Mouse (Mus musculus): ENCODE results near the gene Fxyd5. TPM values are rescaled to one million over a fixed set of nuclear protein-coding genes. Genes with fewer than 3 reads are reported as not detected.

Fxyd5 gene
- total RNA-seq, 2 experiments from 2014 or later: 28.8 to 29.2 TPM

DNA sequence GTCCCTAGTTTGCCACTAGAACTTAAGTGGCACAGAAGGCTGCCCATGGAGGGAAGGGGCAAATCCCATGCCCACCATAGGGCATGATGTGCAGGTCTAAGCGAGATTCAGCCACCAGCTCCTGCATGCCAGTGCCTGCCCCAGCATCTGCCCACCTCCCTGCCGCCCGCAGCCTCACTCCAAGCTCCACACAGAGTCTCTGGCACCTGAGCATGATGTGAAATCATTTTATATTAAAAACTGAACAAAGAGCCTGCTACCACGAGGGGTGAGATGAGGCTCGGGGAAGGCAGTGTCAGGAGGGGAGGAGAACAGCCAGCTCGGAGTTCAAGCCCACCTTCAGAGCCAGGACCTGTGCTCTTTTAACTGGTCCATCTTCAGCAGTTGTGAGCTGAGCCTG, 28.0 kb upstream of the Fxyd5 start:
- no peak for DNase-seq
- intact Hi-C loops (cut with DNase I): loop anchor here (10.0 kb wide), 1 partner anchor 196 kb away; no protein-coding TSS in a partner anchor

DNA sequence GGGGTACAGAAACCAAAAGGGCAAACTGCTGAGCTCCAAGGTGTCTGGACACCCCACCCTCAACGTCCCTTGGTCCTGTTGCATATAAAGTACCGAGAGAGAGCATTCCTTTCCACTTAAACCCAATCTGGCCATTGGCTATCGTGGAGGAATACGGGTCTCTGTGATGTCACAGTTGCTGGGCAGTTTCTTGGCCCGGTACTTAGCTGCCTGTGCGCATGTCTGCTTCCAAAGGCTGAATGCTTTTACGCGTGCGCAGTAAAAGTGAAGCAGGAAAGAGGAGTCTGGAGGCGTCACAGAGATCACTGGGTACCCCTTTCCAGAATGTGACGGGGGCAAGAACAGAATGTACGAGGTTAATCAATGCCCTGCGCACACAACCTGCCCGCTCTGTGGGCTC, 27.2 kb upstream of the Fxyd5 start:
- DNase-seq: no peak
- intact Hi-C loops (cut with DNase I): no loop called here

DNA sequence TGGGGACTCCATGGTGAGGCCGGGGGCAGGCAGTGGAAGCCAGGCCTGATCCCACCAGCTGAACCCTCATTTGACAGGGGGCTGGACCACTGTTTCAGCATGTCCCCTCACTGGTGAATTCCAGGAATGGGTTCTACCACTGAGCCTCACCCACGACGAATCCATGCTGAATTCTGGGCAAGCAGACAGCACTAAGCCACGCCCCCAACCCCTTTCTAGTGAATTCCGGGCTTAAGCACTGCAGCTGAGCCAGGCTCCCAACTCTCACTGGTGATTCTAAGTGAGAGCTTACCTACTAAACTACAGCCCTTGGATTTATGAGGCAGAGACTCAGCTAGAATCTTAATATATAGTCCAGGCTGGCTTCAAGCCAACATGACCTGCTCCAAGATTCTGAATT, 25.6 kb upstream of the Fxyd5 start:
- no peak for DNase-seq
- intact Hi-C loops (cut with DNase I): no loop called here

DNA sequence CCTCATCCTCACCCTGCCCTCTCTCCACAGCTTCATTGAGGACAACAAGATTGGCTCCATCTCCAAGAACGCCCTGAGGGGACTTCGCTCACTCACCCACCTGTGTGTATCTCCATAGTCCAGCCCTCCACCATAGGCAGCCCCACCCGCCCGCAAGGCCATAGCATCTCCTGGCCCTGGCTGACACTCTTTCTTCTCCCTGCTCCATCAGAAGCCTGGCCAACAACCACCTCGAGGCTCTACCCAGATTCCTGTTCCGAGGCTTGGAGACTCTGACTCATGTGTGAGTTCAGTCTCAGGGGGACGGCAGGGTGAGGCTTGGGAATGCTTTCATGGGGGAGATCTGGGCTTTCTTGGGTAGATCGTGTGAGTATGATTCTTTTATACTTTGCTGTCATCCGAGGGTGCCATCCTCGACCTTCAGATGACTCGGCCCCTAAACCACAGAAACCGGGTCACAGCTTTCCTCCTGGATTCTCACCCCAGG, 20.8 kb upstream of the Fxyd5 start:
- intact Hi-C loops (cut with DNase I): no loop called here
- DNase-seq: no peak

DNA sequence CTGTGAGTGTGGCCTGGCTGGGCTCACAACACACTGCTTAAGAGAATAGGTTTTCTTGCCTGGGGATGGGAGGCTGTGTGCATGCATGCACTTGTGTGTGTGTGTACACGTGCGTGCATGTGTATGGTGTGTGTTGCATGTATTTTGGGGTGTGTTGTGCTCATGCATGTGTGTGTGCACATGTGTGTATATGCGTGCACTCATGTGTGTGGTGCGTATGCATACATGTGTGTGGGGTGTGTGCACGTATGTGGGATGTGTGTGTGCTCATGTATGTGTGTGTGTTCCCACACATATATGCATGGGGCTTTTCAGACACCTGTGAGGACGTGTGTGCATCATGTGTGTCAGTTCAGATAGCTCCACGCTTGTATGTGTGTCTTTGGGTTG, 18.3 kb upstream of the Fxyd5 start:
- intact Hi-C loops (cut with DNase I): no loop called here
- DNase-seq: no peak

DNA sequence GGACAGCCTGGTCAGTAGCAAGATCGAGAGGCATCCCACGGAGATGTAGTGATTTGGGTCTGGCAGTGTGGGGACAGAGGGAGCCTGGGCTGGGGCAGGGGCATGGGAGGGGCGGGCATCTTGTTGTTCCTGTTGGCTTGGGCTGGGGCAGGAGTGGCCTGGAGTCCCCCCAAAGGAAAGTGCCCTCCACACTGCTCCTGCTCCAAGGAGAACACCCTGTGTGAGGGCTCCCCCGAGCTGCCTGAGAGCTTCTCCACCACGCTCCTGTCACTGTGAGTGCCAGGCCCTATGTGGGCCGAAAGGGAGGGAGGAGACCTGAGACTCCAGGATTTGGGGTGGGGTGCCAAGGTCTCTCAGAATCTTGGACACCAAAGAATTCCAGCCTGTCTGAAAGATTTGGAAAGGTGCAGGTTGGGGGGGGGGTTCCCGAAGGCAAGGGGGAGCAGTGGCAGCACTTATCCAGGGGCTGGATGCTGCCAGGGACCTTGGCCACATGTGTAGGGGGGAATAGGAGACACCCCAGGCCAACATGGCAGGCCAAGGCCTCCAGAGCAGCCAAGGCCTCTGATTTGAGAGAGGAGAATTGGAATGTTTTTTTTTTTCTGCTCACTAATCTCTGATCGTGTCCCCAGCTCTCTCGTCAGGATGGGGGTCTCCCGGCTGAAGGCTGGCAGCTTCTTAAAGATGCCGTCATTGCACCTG, 17.8 kb upstream of the Fxyd5 start:
- intact Hi-C loops (cut with DNase I): loop anchor here (1.0 to 5.0 kb wide), 3 partner anchors 18 to 112 kb away; no protein-coding TSS in a partner anchor
- DNase-seq: no peak

DNA sequence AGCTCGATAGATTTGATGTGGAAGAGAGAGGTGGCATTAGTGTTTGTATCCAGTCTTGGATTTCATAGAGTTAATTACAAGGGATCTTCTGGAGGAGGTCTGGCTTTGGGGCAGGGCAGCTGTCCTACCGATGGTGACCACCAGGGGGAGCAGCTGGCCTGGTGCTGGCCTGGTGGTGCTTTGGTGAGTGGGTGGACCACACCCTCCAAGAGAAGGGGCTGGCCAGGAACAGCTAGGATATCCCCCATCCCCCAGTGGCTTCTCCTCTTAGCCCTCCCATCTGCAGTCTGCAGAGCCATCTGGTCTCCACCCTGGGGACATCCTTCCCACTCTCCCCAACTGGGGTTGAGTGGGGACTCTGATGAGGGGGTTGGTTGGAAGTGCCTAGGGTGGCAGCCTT, 16.8 kb upstream of the Fxyd5 start, which contains the start of gene Lgi4:
Gene Lgi4, plus strand, starts transcription at position 235 of the 400 bp plus-strand sequence.
- peak; percentile 92 to 96 for DNase-seq
- intact Hi-C loops (cut with DNase I): loop anchor here (1.0 to 5.0 kb wide), 3 partner anchors 19 to 113 kb away; no protein-coding TSS in a partner anchor

DNA sequence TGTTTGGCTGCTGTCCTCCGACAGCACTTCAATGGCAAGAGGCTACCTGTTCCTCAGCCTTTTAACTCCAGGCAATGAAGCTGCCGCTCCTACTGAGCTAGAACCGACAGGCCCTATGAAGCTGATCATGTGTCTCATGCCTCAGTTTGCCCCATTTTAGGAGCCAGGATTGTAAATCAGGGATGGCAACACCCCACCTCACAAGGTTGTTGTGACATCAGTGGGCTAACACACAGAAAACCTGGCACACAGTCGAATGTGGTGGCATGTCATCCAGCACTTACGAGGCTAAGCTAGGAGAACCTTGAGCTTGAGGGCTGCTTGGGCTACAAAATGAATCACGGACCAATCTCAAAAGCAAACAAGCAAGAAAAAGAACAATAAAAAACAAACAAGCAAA, 15.9 kb upstream of the Fxyd5 start:
- intact Hi-C loops (cut with DNase I): loop anchor here (5.0 kb wide), 1 partner anchor 114 kb away; no protein-coding TSS in a partner anchor
- DNase-seq: no peak

DNA sequence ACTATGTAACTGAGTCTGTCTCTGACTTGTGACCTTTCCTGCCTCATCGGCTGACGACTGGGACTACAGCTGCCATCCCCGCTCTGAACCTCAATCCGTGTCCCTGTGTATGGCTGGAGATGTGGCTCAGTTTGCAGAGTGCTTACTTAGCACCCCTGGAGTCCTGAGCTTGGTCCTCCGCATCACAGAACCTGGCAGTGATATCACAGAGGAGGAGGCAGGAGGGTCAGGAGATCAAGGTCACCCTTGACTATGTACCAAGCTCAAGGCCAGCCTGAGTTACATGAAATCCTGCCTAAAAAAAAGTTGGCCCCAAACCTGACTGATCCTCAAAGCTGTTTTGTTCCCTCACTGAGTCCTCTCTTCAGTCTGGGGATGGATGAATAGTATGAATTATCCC, 15.4 kb upstream of the Fxyd5 start:
- intact Hi-C loops (cut with DNase I): loop anchor here (5.0 kb wide), 1 partner anchor 115 kb away; no protein-coding TSS in a partner anchor

DNA sequence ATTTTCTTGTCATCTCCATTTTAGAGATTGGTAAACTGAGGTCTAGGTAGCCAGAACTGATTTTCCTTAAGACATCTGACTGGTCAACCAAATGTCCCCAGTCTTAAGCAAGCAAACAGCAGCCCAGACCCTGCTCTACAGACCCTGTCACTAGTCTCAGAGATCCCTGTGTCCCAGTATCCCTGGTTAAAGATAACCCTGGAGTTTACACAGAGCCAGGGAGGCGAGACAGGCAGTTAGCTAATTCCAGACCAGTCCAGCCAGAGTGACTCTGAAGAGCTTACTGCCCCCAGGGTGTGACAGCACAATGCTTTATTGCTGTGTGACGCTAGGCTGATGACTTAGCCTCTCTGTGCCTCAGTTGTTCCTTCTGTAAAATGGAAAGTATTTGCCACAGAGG, 14.8 kb upstream of the Fxyd5 start, which contains the start of gene Fxyd1:
Gene Fxyd1, minus strand, starts transcription at position 129 of the 400 bp plus-strand sequence.
- no peak for DNase-seq
- intact Hi-C loops (cut with DNase I): loop anchor here (5.0 kb wide), 1 partner anchor 115 kb away; no protein-coding TSS in a partner anchor

More for the DNA sequence above, 15.4 kb upstream of the Fxyd5 start:
- no peak for DNase-seq

DNA sequence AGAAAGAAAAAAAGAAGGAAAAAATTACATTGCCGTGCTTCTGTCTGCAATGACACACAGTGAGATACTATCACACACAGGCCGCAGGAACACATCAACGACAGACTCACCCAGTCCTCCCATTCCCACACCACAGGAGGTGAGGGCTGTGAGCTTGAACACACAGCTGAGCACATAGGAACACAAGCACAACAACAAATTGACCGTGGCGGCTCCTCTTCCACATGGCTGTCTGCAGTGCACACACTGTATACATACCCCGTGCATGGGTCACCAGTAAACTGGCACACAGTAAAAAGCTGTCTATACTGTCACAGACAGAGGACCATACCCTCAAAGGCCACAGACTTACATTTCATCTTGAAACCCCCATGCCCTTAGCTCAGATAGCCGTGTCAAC, 14.2 kb upstream of the Fxyd5 start:
- intact Hi-C loops (cut with DNase I): loop anchor here (5.0 kb wide), 1 partner anchor 116 kb away; no protein-coding TSS in a partner anchor
- no peak for DNase-seq

DNA sequence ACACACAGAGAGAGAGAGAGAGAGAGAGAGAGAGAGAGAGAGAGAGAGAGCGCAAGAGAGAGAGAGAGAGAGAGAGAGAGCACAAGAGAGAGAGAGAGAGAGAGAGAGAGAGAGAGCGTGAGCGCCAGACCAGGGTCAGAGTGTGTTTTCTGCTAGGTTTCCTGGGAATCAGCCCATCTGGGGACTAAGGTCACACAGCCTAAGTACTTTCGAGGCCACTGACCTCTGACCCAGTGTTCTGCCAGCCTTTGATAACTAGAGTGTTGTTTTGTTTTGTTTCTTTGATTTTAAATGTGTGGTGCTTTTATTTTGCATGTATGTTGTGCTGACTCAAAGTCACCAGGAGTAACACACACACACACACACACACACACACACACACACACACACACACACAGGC, 13.6 kb upstream of the Fxyd5 start:
- no peak for DNase-seq
- intact Hi-C loops (cut with DNase I): loop anchor here (5.0 kb wide), 1 partner anchor 116 kb away; no protein-coding TSS in a partner anchor

DNA sequence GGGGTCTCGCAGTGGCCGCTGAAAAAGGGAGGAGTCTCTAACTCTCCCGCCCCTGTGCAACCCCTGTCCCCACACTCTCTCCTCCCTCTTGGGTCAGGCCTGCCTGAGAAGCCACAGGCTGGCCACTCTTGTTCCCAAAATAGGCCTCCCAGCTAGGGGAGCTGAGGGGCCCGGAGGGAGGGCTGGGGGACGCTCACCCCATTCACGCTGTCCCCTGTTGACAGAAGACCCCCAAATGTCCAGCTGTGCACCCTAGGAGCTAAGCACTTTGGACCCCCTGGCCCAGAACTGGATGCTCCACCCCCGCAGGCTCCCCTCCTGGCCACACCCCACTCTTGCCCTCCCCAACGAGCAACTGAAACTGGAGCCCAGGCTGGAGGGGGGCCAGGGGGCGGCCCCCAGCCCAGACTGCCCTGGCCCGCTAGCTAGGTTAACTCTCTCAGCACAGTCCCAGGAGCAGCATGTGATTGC, 13.1 kb upstream of the Fxyd5 start:
- intact Hi-C loops (cut with DNase I): loop anchor here (5.0 kb wide), 1 partner anchor 117 kb away; no protein-coding TSS in a partner anchor
- peak; percentile 92 to 94 for DNase-seq

DNA sequence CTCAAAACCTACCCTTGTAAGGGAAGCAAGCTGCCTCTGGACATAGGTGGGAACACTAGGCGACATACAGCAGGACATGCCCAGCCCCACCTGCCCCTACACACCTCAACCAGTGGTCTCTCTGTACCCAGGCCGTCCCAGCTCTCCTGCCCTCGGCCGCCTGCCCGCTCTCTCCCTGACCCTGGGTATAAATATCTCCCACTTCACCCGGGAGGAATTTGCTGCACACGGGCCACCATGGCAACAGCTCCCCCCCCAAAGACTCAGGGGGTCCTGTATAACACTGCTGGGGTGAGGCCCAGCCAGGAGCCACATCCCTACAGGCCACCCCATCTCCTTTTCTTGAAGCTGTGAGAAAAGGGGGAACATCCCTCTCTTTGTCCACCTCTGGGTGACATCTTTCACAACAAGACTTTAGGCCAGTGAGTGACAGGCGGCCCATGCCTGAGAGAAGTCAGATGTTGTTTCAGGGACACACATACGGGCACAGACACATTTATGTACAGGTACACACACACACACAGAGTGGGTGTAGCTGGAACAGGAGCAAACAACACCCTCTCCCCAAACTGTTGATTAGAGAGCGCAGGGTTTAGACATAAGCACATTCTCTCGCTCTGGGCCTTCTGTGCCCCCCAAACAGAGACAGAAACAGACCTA, 12.5 kb upstream of the Fxyd5 start:
- DNase-seq: peak; percentile 65 to 75
- intact Hi-C loops (cut with DNase I): loop anchor here (5.0 kb wide), 1 partner anchor 118 kb away; no protein-coding TSS in a partner anchor

DNA sequence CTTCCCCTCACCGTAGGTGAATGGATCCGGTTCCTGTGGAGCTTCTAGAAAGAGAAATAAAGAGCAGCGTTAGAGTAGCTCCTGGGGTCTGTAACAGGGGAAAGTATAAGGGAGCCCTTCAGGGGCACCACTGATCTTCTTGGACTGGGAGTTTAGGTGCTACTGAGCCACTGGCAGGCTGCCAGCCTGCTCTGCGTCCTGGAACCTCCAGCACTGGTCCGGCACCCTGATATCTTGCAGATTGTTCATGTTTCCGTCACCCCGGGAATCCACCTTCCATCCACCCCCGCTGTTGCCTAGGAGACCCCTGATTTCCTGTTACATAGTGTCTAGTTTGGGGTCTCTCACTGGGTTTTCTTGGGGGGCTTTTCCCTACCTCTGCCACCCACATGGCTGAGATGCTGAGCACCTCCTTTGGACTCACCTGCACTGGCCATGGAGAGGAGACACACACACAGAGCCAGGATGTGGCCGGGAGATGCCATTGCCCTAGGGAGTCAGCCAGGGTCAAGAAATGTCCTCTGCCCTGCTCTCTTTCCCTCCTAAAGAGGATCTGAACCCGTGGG, 11.7 kb upstream of the Fxyd5 start:
- no peak for DNase-seq
- intact Hi-C loops (cut with DNase I): no loop called here

DNA sequence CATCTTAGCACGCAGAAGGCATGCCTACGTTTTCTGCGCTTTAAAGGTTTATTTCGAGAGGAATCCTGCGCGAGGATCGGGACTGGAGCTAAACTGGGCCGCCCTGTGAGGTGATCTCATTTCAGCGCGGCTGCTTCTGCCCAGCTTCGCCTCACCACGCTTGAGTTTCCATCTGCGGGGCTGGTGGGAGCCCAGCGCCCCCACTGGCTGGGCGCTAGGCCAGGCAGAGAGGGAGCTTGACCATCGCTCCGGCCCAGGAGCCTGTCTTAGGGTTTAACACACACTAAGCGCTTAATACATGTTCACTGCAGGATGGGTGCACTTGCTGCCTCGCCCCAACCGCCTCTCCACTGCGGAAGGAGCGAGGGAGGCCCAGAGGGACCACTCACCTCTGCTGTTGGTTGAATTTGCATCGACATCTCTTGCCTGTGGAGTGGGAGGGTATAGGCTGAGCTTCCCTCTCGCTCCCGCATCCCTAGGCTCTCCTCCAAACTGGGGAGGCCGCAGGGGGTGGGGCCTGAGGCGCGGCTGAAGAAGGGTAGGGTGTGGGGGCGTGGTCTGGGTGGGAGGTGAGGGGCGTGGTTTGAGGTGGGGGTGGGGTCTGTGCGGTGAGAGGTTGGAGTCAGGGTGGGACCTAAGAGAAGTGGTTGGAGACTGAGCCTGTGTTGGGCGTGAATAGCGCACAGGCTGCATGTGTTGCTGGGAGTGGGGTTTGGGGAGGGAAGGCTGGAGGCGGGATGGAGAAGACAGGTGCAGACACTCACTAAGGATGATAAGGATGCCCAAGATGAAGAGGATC, 10.6 kb upstream of the Fxyd5 start:
- intact Hi-C loops (cut with DNase I): no loop called here
- peak in 1 of 2 experiments; percentile 56 for DNase-seq

DNA sequence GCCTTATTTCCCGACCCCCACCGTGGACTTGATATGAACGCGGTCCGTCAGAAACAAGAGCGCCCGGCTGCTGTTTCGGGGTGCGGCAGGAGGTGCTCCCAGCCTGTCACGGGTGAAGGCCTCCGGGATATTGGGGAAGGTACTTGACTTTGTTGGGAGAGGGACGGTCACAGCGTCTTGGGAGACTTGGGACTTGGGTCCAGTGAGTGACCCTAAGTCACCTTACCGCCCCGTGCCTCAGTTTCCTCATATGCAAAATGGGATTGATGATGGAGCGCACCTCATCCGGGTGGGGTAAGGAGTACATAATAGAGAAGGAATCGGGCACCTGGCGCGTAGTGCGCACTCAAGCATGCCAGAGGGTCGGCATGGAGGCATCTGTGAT, 10.0 kb upstream of the Fxyd5 start:
- intact Hi-C loops (cut with DNase I): no loop called here
- DNase-seq: no peak

DNA sequence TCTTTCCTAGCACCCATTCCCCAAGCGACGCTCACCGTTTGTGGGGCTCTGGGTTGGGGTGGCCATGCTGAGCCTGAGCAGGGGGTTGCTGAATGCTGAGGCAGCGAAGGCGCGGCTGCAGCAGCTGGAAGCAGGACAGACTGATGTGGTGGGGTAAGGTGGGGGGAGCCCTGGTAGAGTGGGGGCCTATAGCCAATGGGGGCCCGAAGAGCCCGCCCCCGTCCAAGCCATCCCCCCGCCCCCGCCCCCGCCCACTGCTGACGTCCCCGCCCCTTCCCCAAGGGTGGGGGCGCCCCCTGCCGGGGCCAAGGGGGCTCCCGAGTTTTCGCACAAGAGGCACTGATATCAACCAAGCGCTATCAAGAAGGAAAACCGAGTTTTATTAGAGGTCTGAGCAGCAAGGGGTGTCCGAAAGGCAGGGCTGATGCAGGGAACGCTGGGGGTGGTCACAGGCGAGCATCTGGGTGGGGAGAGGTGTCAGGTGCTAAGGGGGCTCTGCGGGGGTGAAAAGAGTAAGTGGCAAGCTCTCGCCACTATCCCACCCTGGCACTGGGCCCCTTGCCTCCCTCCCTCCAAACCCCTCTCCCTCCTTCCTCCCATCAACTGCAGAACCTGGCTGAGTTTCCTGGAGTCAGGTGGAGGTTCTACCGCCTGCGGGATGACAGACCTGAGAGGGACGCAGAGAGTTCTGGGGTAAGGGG, 9.2 kb upstream of the Fxyd5 start, which contains the start of gene Fxyd7:
Gene Fxyd7, minus strand, starts transcription at position 147 of the 701 bp plus-strand sequence.
- no peak for DNase-seq
- intact Hi-C loops (cut with DNase I): no loop called here

DNA sequence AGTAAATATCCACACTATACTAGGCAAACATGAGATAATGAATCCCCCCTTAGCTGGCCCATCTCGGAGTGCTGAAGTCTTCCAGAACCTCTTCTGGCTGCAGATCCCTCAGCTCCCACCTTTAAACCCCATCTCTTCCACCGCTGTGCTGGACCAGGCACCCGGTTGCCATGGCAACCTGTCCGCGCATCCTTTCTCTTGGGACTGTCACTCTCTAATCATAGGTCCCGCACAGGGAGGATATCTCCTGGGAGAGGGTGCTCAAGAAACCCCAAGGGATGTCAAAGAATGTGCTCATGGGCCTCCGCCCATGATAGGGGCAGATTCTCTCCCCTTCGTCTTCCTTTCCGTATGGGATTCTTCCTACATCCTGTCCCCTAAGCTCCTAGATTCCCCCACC, 8.6 kb upstream of the Fxyd5 start:
- DNase-seq: no peak
- intact Hi-C loops (cut with DNase I): no loop called here

All from heart, postnatal 14 days (tissue).